Mouse (Mus musculus) stomach, postnatal 0 days (tissue): ENCODE data around the gene Psmb5. TPM values are rescaled to one million over a fixed set of nuclear protein-coding genes. Genes with fewer than 3 reads are reported as not detected.
A peak's percentile ranks its signal among the peaks of the same experiment; 100 is the strongest.
"Not testable (repeated sequence)": the region's sequence is repeated elsewhere in the genome, so short reads cannot be mapped to it uniquely, and the experiment has no call there.

Experiments
- ATAC-seq: fragments of 200-750 bp; cut with Nextera tagmentation; 2 replicates; pipeline ENCODE4 v1.8.0; 2017; ENCODE audit not compliant: low FRiP score, low TSS enrichment
- DNase-seq: peaks from one replicate; pipeline ENCODE4 v3.0.0-alpha.2; 2016; ENCODE audit warnings: low spot score
- H3K27ac ChIP-seq: fragments of 300-500 bp; sonication (generic); replicated peaks from 2 replicates; pipeline ENCODE4 v1.5.1; 2014; ENCODE audit warnings: mild to moderate bottlenecking, control low read depth
- H3K27me3 ChIP-seq: fragments of 300-500 bp; sonication (generic); 2 replicates; pipeline ENCODE4 v1.6.1; 2014; ENCODE audit warnings: low read length; ENCODE audit not compliant: control insufficient read depth, insufficient read depth
- H3K36me3 ChIP-seq: fragments of 300-500 bp; sonication (generic); 2 replicates; pipeline ENCODE4 v1.6.1; 2014; ENCODE audit warnings: low read length, mixed read lengths; ENCODE audit not compliant: control insufficient read depth, insufficient read depth
- H3K4me1 ChIP-seq: fragments of 300-500 bp; sonication (generic); replicated peaks from 2 replicates; pipeline ENCODE4 v1.6.1; 2014; ENCODE audit warnings: antibody characterized with exemption; ENCODE audit not compliant: control insufficient read depth, insufficient read depth
- H3K4me2 ChIP-seq: fragments of 300-500 bp; sonication (generic); replicated peaks from 2 replicates; pipeline ENCODE4 v1.6.1; 2014; ENCODE audit warnings: low read depth, mild to moderate bottlenecking, control low read depth, moderate library complexity
- H3K4me3 ChIP-seq: fragments of 300-500 bp; sonication (generic); 2 replicates; pipeline ENCODE4 v1.5.1; 2014; ENCODE audit warnings: low read depth, low read length, control low read depth
- H3K9ac ChIP-seq: fragments of 300-500 bp; sonication (generic); 2 replicates; pipeline ENCODE4 v1.6.1; 2014; ENCODE audit warnings: mild to moderate bottlenecking, low read length, control low read depth, mixed read lengths
- H3K9me3 ChIP-seq: fragments of 300-500 bp; sonication (generic); 2 replicates; pipeline ENCODE4 v1.6.1; 2016; ENCODE audit warnings: low read length; ENCODE audit not compliant: control insufficient read depth
- CTCF ChIP-seq: IDR thresholded peaks from 2 replicates; pipeline ENCODE4 v1.5.1; 2016; ENCODE audit warnings: antibody characterized with exemption, low read depth, mild to moderate bottlenecking, moderate library complexity
- EP300 ChIP-seq: optimal IDR thresholded peaks from 2 replicates; pipeline ENCODE3; 2016; ENCODE audit warnings: antibody characterized with exemption
- WGBS: fragments of 180-500 bp; shearing (Covaris S2); extraction: QIAGEN DNeasy Blood & Tissue Kit; methylation state at CpG from one replicate; pipeline ENCODE4 v1.1.7; 2014; 5-methylcytosine and 5-hydroxymethylcytosine counted together
- polyA plus RNA-seq: library from polyadenylated mRNA; unstranded; fragments of >200 nt; fragmentation: Nextera tagmentation; extraction: Ambion mirVana; gene quantifications from 2 replicates; pipeline ENCODE4 v1.2.1, GENCODE M21; 2015

The Psmb5 gene
- polyA plus RNA-seq, 1 experiment from 2014 or later = 291 TPM

GRCm38 (mm10) chr14:54624976-54625375, 7.2 kb upstream of the Psmb5 start:
- Histone ChIP-seq H3K27me3 (no peaks in the 10 kb centered on the region), H3K4me3 (no peak overlapping the region), H3K27ac (no peak overlapping the region), H3K4me1 (no peaks in the 10 kb centered on the region), H3K9me3 (no peaks in the 10 kb centered on the region), H3K36me3 (no peaks in the 10 kb centered on the region), H3K9ac (no peak overlapping the region; the same call in 1 of the 2 replicates), H3K4me2 (no peak overlapping the region)
- no peak for DNase-seq
- no peak for ATAC-seq
- 66% methylated on average over 10 of the region's 10 CpGs for WGBS
- TF ChIP-seq EP300 (no peak), CTCF (no peak)

GRCm38 (mm10) chr14:54623334-54623733, 5.5 kb upstream of the Psmb5 start:
- no peaks in the 10 kb centered on the region for H3K27me3 ChIP-seq
- no peak overlapping the region for H3K9ac ChIP-seq
- no peaks in the 10 kb centered on the region for H3K4me1 ChIP-seq
- H3K36me3 ChIP-seq = no peaks in the 10 kb centered on the region
- no peaks in the 10 kb centered on the region for H3K9me3 ChIP-seq
- no peak overlapping the region for H3K27ac ChIP-seq
- ATAC-seq (no peak), DNase-seq (no peak)
- TF ChIP-seq EP300 = no peak
- TF ChIP-seq CTCF = no peak
- H3K4me2 ChIP-seq = no peak overlapping the region
- no peak overlapping the region for H3K4me3 ChIP-seq
- 75% methylated on average over 6 of the region's 6 CpGs for WGBS

- WGBS = 93% methylated on average over 1 of the region's 1 CpGs
- Histone ChIP-seq H3K9me3 (no peaks in the 10 kb centered on the region), H3K27ac (no peak within 1 kb of the TSS), H3K4me3 (no peak within 1 kb of the TSS), H3K27me3 (no peaks in the 10 kb centered on the region), H3K9ac (no peak within 1 kb of the TSS), H3K36me3 (no peaks in the 10 kb centered on the region), H3K4me2 (no peak within 1 kb of the TSS), H3K4me1 (no peaks in the 10 kb centered on the region)
- ATAC-seq (no peak), DNase-seq (no peak)
- TF ChIP-seq CTCF (no peak), EP300 (no peak)
These were observed 3.3 kb upstream of the Psmb5 start, which contains the start of gene Psmb11 for GRCm38 (mm10) chr14:54621133-54621532. Gene Psmb11, plus strand, starts transcription at chr14:54621433.

GRCm38 (mm10) chr14:54617152-54617896, 498 bp downstream of the Psmb5 start:
- Histone ChIP-seq H3K27me3 (no peaks in the 10 kb centered on the region), H3K4me2 (peak overlapping the region; percentile 66), H3K27ac (peak overlapping the region; percentile 65), H3K9me3 (no peaks in the 10 kb centered on the region), H3K4me1 (no peaks in the 10 kb centered on the region), H3K4me3 (peak overlapping the region; percentile 82), H3K9ac (peak overlapping the region; percentile 88), H3K36me3 (0 out of 2 replicates have a peak, but pooled peaks cover 7% of the 10 kb centered on the region)
- DNase-seq (peak; percentile 53), ATAC-seq (peak; percentile 61)
- 2% methylated on average over 38 of the region's 38 CpGs for WGBS
- TF ChIP-seq EP300 (no peak), CTCF (peak; percentile 53)

GRCm38 (mm10) chr14:54616226-54616825, 1.5 kb downstream of the Psmb5 start:
- WGBS = 91% methylated on average over 16 of the region's 16 CpGs
- H3K27me3 ChIP-seq = no peaks in the 10 kb centered on the region
- TF ChIP-seq CTCF (no peak), EP300 (no peak)
- DNase-seq (no peak), ATAC-seq (no peak)
- 0 out of 2 replicates have a peak, but pooled peaks cover 7% of the 10 kb centered on the region for H3K36me3 ChIP-seq
- no peak overlapping the region for H3K4me3 ChIP-seq
- H3K9me3 ChIP-seq = no peaks in the 10 kb centered on the region
- no peaks in the 10 kb centered on the region for H3K4me1 ChIP-seq
- H3K9ac ChIP-seq = no peak overlapping the region
- 0 out of 2 replicates have a peak overlapping the region, but pooled peaks have one; percentile 24 for H3K27ac ChIP-seq
- H3K4me2 ChIP-seq = no peak overlapping the region

GRCm38 (mm10) chr14:54614130-54614529, 3.7 kb downstream of the Psmb5 start:
- not testable (repeated sequence) for DNase-seq, ATAC-seq, H3K4me2 ChIP-seq

More at GRCm38 (mm10) chr14:54614130-54614529, 3.7 kb downstream of the Psmb5 start:
- not testable (repeated sequence) for H3K4me3 ChIP-seq, H3K4me1 ChIP-seq, H3K36me3 ChIP-seq, H3K9ac ChIP-seq, H3K27me3 ChIP-seq, H3K9me3 ChIP-seq, H3K27ac ChIP-seq
- WGBS = 94% methylated on average over 16 of the region's 16 CpGs
